8 mouse cellular contexts compared by ENCODE assay signal in genomic region chrX:98936707-98937554, GRCm38 (mm10). TPM values are rescaled to one million over a fixed set of nuclear protein-coding genes. Genes with fewer than 3 reads are reported as not detected.
DNase-seq lines count a peak whose midpoint lies in the region; ATAC-seq and TF ChIP-seq lines count a peak whose summit lies in the region.

No protein-coding gene starts in this region.

- peak overlapping the region; percentile 74 for H3K9ac ChIP-seq in heart, embryonic 16.5 days (ENCODE audit: low read length)
- peak overlapping the region; percentile 82 for H3K9ac ChIP-seq in liver, embryonic 16.5 days (ENCODE audit: low read depth, low read length)
- H3K9ac ChIP-seq in neural tube, embryonic 13.5 days = peak overlapping the region; percentile 81

- DNase-seq in CD8-positive naive resting alpha-beta T cell, adult 2 months (ENCODE audit: low read depth in 2 of 2, low spot score in 2 of 2) = peak; percentile 95
- DNase-seq in c-Kit-positive CD71-negative TER-119-negative erythroid progenitor cells, embryonic 14.5 days (ENCODE audit: low read depth) = peak; percentile 64
- peak; percentile 88 for DNase-seq in forebrain, embryonic 10.5 days (ENCODE audit: extremely low spot score, low spot score)
- peak; percentile 95 to 96 for DNase-seq in kidney, postnatal 36 days

- H3K9me3 ChIP-seq in forebrain, embryonic 10.5 days = no peaks in the 10 kb centered on the region
- no peaks in the 10 kb centered on the region for H3K9me3 ChIP-seq in heart, embryonic 16.5 days (replicated peaks; ENCODE audit: control insufficient read depth, low read length)
- no peaks in the 10 kb centered on the region for H3K9me3 ChIP-seq in liver, embryonic 16.5 days (replicated peaks; ENCODE audit: control insufficient read depth, low read length)
- no peaks in the 10 kb centered on the region for H3K9me3 ChIP-seq in neural tube, embryonic 13.5 days

- TF ChIP-seq CTCF in testis, adult 2 months (IDR thresholded peaks at IDR 0.05; ENCODE audit: control insufficient read depth, insufficient read depth, insufficient replicate concordance, low read depth, low read length) = no peak

- 0 out of 2 replicates have a peak, but pooled peaks have one; percentile 12 for TF ChIP-seq POLR2A in testis, adult 2 months (IDR thresholded peaks at IDR 0.05; ENCODE audit: control insufficient read depth, low read depth, low read length)

- H3K4me3 ChIP-seq in forebrain, embryonic 10.5 days = peak overlapping the region; percentile 64
- H3K4me3 ChIP-seq in heart, embryonic 16.5 days (ENCODE audit: low read length) = peak overlapping the region; percentile 70
- peak overlapping the region; percentile 78 for H3K4me3 ChIP-seq in liver, embryonic 16.5 days (ENCODE audit: low read depth, low read length)
- H3K4me3 ChIP-seq in neural tube, embryonic 13.5 days = peak overlapping the region; percentile 61
- H3K4me3 ChIP-seq in testis, adult 2 months (ENCODE audit: control insufficient read depth, low read depth, low read length) = peak overlapping the region; percentile 88

- peaks cover 21% of the 10 kb centered on the region for H3K27me3 ChIP-seq in forebrain, embryonic 10.5 days (ENCODE audit: poor library complexity, severe bottlenecking)
- no peaks in the 10 kb centered on the region; the same call in 1 of the 2 replicates for H3K27me3 ChIP-seq in heart, embryonic 16.5 days (ENCODE audit: control insufficient read depth, insufficient read depth, low read length)
- H3K27me3 ChIP-seq in liver, embryonic 16.5 days (ENCODE audit: control insufficient read depth, insufficient read depth, low read depth, low read length) = no peaks in the 10 kb centered on the region; the same call in 1 of the 2 replicates
- peaks cover 7% of the 10 kb centered on the region; the same call in 1 of the 2 replicates for H3K27me3 ChIP-seq in neural tube, embryonic 13.5 days
- H3K27me3 ChIP-seq in testis, adult 2 months (ENCODE audit: control insufficient read depth, insufficient read depth, low read length) = no peaks in the 10 kb centered on the region

- H3K36me3 ChIP-seq in forebrain, embryonic 10.5 days (replicated peaks) = peaks cover 2% of the 10 kb centered on the region; the same call in 1 of the 2 replicates
- no peaks in the 10 kb centered on the region; the same call in 1 of the 2 replicates for H3K36me3 ChIP-seq in heart, embryonic 16.5 days (ENCODE audit: control insufficient read depth, insufficient read depth)
- H3K36me3 ChIP-seq in liver, embryonic 16.5 days (ENCODE audit: control insufficient read depth, insufficient read depth) = no peaks in the 10 kb centered on the region
- H3K36me3 ChIP-seq in neural tube, embryonic 13.5 days = peaks cover 3% of the 10 kb centered on the region; the same call in 1 of the 2 replicates
- H3K36me3 ChIP-seq in testis, adult 2 months (ENCODE audit: control insufficient read depth, insufficient read depth, low read length) = no peaks in the 10 kb centered on the region

- WGBS in forebrain, embryonic 10.5 days = 21% methylated on average over 66 of the region's 66 CpGs
- WGBS in heart, embryonic 16.5 days = 16% methylated on average over 66 of the region's 66 CpGs
- WGBS in liver, embryonic 16.5 days (ENCODE audit: insufficient replicate concordance) = 24% methylated on average over 66 of the region's 66 CpGs
- WGBS in neural tube, embryonic 13.5 days = 24% methylated on average over 66 of the region's 66 CpGs

- peak overlapping the region; percentile 71 for H3K4me2 ChIP-seq in heart, embryonic 16.5 days (ENCODE audit: low read depth, low read length)
- peak overlapping the region; percentile 79 for H3K4me2 ChIP-seq in liver, embryonic 16.5 days (ENCODE audit: low read depth, low read length)
- H3K4me2 ChIP-seq in neural tube, embryonic 13.5 days = peak overlapping the region; percentile 54

- H3K27ac ChIP-seq in forebrain, embryonic 10.5 days = peak overlapping the region; percentile 91
- peak overlapping the region; percentile 88 for H3K27ac ChIP-seq in heart, embryonic 16.5 days (ENCODE audit: low read length)
- H3K27ac ChIP-seq in liver, embryonic 16.5 days (ENCODE audit: low read length) = peak overlapping the region; percentile 92
- H3K27ac ChIP-seq in neural tube, embryonic 13.5 days (replicated peaks) = peak overlapping the region; percentile 93
- H3K27ac ChIP-seq in testis, adult 2 months (ENCODE audit: control insufficient read depth, insufficient read depth, low read depth, low read length) = peak overlapping the region; percentile 92

- 0 out of 2 replicates have a peak, but pooled peaks cover 8% of the 10 kb centered on the region for H3K4me1 ChIP-seq in forebrain, embryonic 10.5 days
- H3K4me1 ChIP-seq in heart, embryonic 16.5 days (ENCODE audit: control insufficient read depth, insufficient read depth, low read length) = peaks cover 4% of the 10 kb centered on the region
- H3K4me1 ChIP-seq in liver, embryonic 16.5 days (ENCODE audit: control insufficient read depth, low read depth, low read length) = peaks cover 3% of the 10 kb centered on the region
- H3K4me1 ChIP-seq in neural tube, embryonic 13.5 days (replicated peaks) = peaks cover 11% of the 10 kb centered on the region
- H3K4me1 ChIP-seq in testis, adult 2 months (ENCODE audit: control insufficient read depth, insufficient read depth, low read length) = no peaks in the 10 kb centered on the region

- peak; percentile 89 for ATAC-seq in heart, embryonic 16.5 days (replicated peaks; ENCODE audit: extremely low read depth, insufficient read depth, low FRiP score)
- peak; percentile 78 for ATAC-seq in liver, embryonic 16.5 days (ENCODE audit: low read depth)
- ATAC-seq in neural tube, embryonic 13.5 days (ENCODE audit: low read depth) = peak; percentile 95

RNA-seq across cellular contexts. Expression of gene Yipf6, which starts 0.8 kb away (rescaled TPM):
- polyA plus RNA-seq in forebrain, embryonic 10.5 days (2016; fragmentation: Nextera tagmentation; extraction: Ambion mirVana) = 18.0 and 18.9 TPM in 2 replicates
- 16.8 and 19.6 TPM in 2 replicates for polyA plus RNA-seq in heart, embryonic 16.5 days (2015; fragmentation: Nextera tagmentation; extraction: Ambion mirVana)
- polyA plus RNA-seq in liver, embryonic 16.5 days (2015; fragmentation: Nextera tagmentation; extraction: Ambion mirVana) = 13.5 and 14.4 TPM in 2 replicates
- polyA plus RNA-seq in neural tube, embryonic 13.5 days (2015; fragmentation: Nextera tagmentation; extraction: Ambion mirVana) = 15.4 and 20.7 TPM in 2 replicates
- 16.9 and 23.9 TPM in 2 replicates for polyA plus RNA-seq in testis, adult 2 months (2012; rRNA removed)

RNA-seq across cellular contexts. Expression of gene Ophn1, which starts 46.1 kb away (rescaled TPM):
- 14.2 and 15.7 TPM in 2 replicates for polyA plus RNA-seq in forebrain, embryonic 10.5 days (2016; fragmentation: Nextera tagmentation; extraction: Ambion mirVana)
- polyA plus RNA-seq in heart, embryonic 16.5 days (2015; fragmentation: Nextera tagmentation; extraction: Ambion mirVana) = 7.0 and 8.3 TPM in 2 replicates
- 2.0 and 2.1 TPM in 2 replicates for polyA plus RNA-seq in liver, embryonic 16.5 days (2015; fragmentation: Nextera tagmentation; extraction: Ambion mirVana)
- polyA plus RNA-seq in neural tube, embryonic 13.5 days (2015; fragmentation: Nextera tagmentation; extraction: Ambion mirVana) = 33.5 and 36.4 TPM in 2 replicates
- polyA plus RNA-seq in testis, adult 2 months (2012; rRNA removed) = 7.2 and 9.7 TPM in 2 replicates

Comparison
In these comparisons a context has a peak if more than half of its experiments do, and no peak if none do; other contexts are left out.
1. Peak in every context shown above with its lines: DNase-seq, ATAC-seq, H3K4me3 ChIP-seq and H3K27ac ChIP-seq.